8 mouse cellular contexts compared by ENCODE assay signal in the genomic region with DNA sequence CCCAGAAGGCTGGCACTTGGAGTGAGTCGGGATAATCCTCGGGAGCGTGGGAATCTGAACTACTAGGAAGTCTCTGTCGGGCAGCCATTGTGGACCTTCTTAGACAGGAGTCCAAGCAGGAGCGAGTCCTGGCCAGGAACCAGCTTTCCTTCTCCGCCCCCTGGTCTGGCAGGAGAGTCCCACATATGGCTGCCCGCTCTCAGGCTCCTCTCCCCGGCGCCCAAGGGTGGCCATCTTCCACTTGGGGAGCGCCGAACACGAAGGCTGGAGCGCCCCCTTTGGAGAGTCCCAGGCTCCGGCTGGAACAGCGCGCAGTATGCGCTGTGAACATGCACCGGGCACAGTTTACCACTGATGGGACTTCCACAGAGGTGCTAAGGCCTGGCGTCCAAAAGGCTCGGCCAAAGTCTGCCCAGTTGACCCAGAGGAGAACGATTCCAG. TPM values are rescaled to one million over a fixed set of nuclear protein-coding genes. Genes with fewer than 3 reads are reported as not detected.
DNase-seq lines count a peak whose midpoint lies in the region; ATAC-seq lines count a peak whose summit lies in the region.

No protein-coding gene starts in this region.

- no peaks in the 10 kb centered on the region for H3K9me3 ChIP-seq in lung, embryonic 15.5 days

- WGBS in lung, embryonic 15.5 days = 0% methylated on average over 21 of the region's 21 CpGs

- no peaks in the 10 kb centered on the region for H3K27me3 ChIP-seq in lung, embryonic 15.5 days

- peaks cover 9% of the 10 kb centered on the region for H3K36me3 ChIP-seq in lung, embryonic 15.5 days

- H3K4me1 ChIP-seq in lung, embryonic 15.5 days = peaks cover 38% of the 10 kb centered on the region

- peak overlapping the region; percentile 95 for H3K27ac ChIP-seq in lung, embryonic 15.5 days

- H3K9ac ChIP-seq in lung, embryonic 15.5 days = peak overlapping the region; percentile 80

- peak overlapping the region; percentile 72 for H3K4me3 ChIP-seq in lung, embryonic 15.5 days

- peak; percentile 76 for DNase-seq in Muller cell, postnatal 12 days (ENCODE audit: inconsistent ontology term)
- DNase-seq in cerebellum, adult 8-10 months = peak; percentile 24
- peak; percentile 68 for DNase-seq in forelimb bud, embryonic 11.5 days (ENCODE audit: low read depth, low spot score)
- DNase-seq in layer of hippocampus, adult 9-10 months (ENCODE audit: low spot score) = peak; percentile 37
- peak; percentile 71 for DNase-seq in ovary, postnatal 14 days (ENCODE audit: low spot score)
- peak; percentile 83 for DNase-seq in thymus, postnatal 14 days

- H3K4me2 ChIP-seq in lung, embryonic 15.5 days = peak overlapping the region; percentile 66

- peak; percentile 70 to 72 for ATAC-seq in hematopoietic stem cell, adult 5-6 weeks (replicated peaks in 1 of 2; ENCODE audit: insufficient read depth in 1 of 2, low FRiP score in 2 of 2, low TSS enrichment in 1 of 2, low read depth in 1 of 2, poor library complexity in 2 of 2, severe bottlenecking in 2 of 2)
- ATAC-seq in lung, embryonic 15.5 days (ENCODE audit: borderline replicate concordance, extremely low read depth, low FRiP score, low TSS enrichment) = peak; percentile 54

RNA-seq across cellular contexts. Expression of a gene that starts 0.9 kb away (rescaled TPM):
- total RNA-seq in hematopoietic stem cell, adult 5-6 weeks (2017) = 30.7 and 36.4 TPM in 2 replicates
- 98.0 and 99.3 TPM in 2 replicates for polyA plus RNA-seq in lung, embryonic 15.5 days (2015; fragmentation: Nextera tagmentation; extraction: Ambion mirVana)

RNA-seq across cellular contexts. Expression of a gene that starts 59.3 kb away (rescaled TPM):
- 3.4 and 6.3 TPM in 2 replicates for total RNA-seq in hematopoietic stem cell, adult 5-6 weeks (2017)
- 54.5 and 64.1 TPM in 2 replicates for polyA plus RNA-seq in lung, embryonic 15.5 days (2015; fragmentation: Nextera tagmentation; extraction: Ambion mirVana)

Comparison
In these comparisons a context has a peak if more than half of its experiments do, and no peak if none do; other contexts are left out.
1. Peak in every context shown above with its lines: DNase-seq, ATAC-seq, H3K4me3 ChIP-seq and H3K27ac ChIP-seq.
2. DNase-seq: peak in every context shown above with its lines; median percentile 83 in thymus, postnatal 14 days; 76 in Muller cell, postnatal 12 days; 71 in ovary, postnatal 14 days; 68 in forelimb bud, embryonic 11.5 days; 37 in layer of hippocampus, adult 9-10 months; 24 in cerebellum, adult 8-10 months.